Mouse (Mus musculus) forebrain, embryonic 10.5 days (tissue): ENCODE data around the gene Tlr13. TPM values are rescaled to one million over a fixed set of nuclear protein-coding genes. Genes with fewer than 3 reads are reported as not detected.
A peak's percentile ranks its signal among the peaks of the same experiment; 100 is the strongest.

Source experiments
- DNase-seq: peaks from one replicate; pipeline ENCODE4 v3.0.0-alpha.2; 2017; ENCODE audit warnings: low spot score; ENCODE audit errors: extremely low spot score
- H3K27ac ChIP-seq: fragments of 300-500 bp; sonication (generic); 2 replicates; pipeline ENCODE4 v1.5.1; 2016; ENCODE audit warnings: mild to moderate bottlenecking
- H3K27me3 ChIP-seq: fragments of 300-500 bp; sonication (generic); 2 replicates; pipeline ENCODE4 v1.6.1; 2016; ENCODE audit warnings: mild to moderate bottlenecking; ENCODE audit not compliant: poor library complexity, severe bottlenecking
- H3K36me3 ChIP-seq: fragments of 300-500 bp; sonication (generic); replicated peaks from 2 replicates; pipeline ENCODE4 v1.6.1; 2016; ENCODE audit warnings: mild to moderate bottlenecking, moderate library complexity
- H3K4me1 ChIP-seq: fragments of 300-500 bp; sonication (generic); 2 replicates; pipeline ENCODE4 v1.6.1; 2016
- H3K4me3 ChIP-seq: fragments of 300-500 bp; sonication (generic); 2 replicates; pipeline ENCODE4 v1.5.1; 2016; ENCODE audit warnings: mild to moderate bottlenecking, moderate library complexity
- H3K9me3 ChIP-seq: fragments of 300-500 bp; sonication (generic); 2 replicates; pipeline ENCODE4 v1.6.1; 2016; ENCODE audit warnings: mild to moderate bottlenecking, moderate library complexity
- WGBS: fragments of 180-500 bp; shearing (Covaris S2); methylation state at CpG from one replicate; pipeline ENCODE4 v1.1.7; 2016; 5-methylcytosine and 5-hydroxymethylcytosine counted together
- polyA plus RNA-seq: library from polyadenylated mRNA; unstranded; fragments of >200 nt; fragmentation: Nextera tagmentation; extraction: Ambion mirVana; gene quantifications from 2 replicates; pipeline ENCODE4 v1.2.1, GENCODE M21; 2016

Tlr13 gene
- polyA plus RNA-seq, 1 experiment from 2014 or later = 0.12 TPM

DNA sequence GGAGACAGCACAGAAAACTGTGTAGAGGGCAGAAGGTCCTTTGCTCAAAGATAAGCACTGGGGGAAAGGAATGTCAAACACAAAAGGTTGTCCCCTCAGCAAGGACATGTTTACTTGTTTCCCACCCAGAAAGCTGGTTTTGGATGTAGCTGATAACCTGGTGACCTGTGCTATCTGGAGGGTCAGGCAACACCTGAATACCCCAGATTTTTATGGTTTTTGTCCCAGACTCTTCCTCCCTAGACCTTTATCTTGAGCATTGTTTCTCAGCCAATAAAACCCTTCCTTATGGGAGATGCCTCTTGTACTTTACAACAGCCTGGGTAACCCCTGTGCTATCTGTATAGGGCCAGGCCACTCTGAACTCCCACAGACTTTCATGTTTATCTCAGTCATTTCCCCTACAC is 11.2 kb downstream of the Tlr13 start:
- no peak overlapping the region for H3K27ac ChIP-seq
- H3K4me3 ChIP-seq = no peak overlapping the region
- no peaks in the 10 kb centered on the region for H3K9me3 ChIP-seq
- no peaks in the 10 kb centered on the region for H3K36me3 ChIP-seq
- no peaks in the 10 kb centered on the region for H3K4me1 ChIP-seq
- DNase-seq = no peak
- peaks cover 61% of the 10 kb centered on the region for H3K27me3 ChIP-seq

DNA sequence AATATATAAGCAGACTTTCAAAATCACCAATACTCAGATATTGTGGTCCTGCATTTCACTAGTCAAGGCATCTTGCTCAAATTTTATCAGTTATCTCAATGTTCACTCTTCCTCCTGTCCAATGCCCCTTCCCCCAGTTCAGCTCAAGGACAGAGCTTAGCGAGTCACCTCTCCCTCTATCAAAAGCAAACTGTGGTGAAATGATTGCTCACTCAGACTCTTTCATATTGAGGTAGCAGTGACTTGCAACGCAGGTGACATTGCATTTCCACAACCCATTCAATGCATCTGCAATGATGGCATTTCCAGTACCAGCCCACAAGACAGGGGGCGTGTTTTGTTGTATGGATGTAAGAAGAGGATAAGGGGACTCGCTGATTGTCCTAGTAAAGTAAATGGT is 12.9 kb downstream of the Tlr13 start:
- Histone ChIP-seq H3K4me3 (no peak overlapping the region), H3K36me3 (no peaks in the 10 kb centered on the region), H3K27me3 (peaks cover 57% of the 10 kb centered on the region), H3K9me3 (no peaks in the 10 kb centered on the region), H3K4me1 (no peaks in the 10 kb centered on the region), H3K27ac (no peak overlapping the region)
- WGBS = 82% methylated on average over 4 of the region's 4 CpGs
- DNase-seq = no peak

DNA sequence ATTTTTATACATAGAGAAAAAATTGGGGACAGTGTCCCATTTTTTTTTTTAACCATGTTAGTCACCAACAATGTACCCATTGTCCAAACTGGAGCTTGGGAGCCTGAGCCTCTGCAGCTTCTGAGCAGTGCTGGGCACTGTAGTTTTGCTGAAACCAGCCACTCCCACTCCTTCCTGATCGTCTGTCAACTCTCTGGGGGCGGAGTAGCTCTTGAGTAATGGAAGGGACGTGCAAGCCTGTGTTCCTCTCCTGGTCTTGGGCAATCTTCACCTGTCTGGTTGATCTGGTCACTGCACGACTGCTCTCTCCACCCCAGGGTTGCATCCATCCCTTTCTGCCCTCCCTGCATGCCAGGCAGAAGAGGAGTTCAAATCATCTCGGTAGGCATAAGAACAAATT is 21.0 kb downstream of the Tlr13 start:
- H3K27me3 ChIP-seq = peaks cover 12% of the 10 kb centered on the region; the same call in 1 of the 2 replicates
- DNase-seq = no peak
- no peak overlapping the region for H3K27ac ChIP-seq
- H3K4me3 ChIP-seq = no peak overlapping the region
- H3K36me3 ChIP-seq = no peaks in the 10 kb centered on the region
- H3K4me1 ChIP-seq = no peaks in the 10 kb centered on the region
- 66% methylated on average over 5 of the region's 5 CpGs for WGBS
- H3K9me3 ChIP-seq = no peaks in the 10 kb centered on the region

DNA sequence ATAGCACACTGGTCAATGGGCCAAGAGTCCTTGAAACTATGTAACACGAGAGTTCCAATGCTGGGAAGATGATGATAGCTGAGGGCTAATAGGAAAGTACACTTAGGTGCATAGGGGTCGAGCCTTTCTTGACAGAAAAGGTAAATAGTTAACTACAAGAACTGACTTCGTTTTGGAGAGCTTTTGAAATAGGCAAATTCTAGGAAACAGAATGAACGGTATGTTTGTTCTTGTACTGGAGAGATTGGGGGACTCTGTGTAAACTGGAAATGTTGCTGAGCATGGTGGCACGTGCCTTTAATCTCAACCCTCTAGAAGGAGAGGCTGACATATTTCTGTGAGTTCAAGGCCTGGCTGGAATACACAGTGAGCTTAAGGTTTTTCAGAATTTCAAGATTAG is 21.6 kb downstream of the Tlr13 start:
- no peak for DNase-seq
- 85% methylated on average over 5 of the region's 5 CpGs for WGBS
- Histone ChIP-seq H3K36me3 (no peaks in the 10 kb centered on the region), H3K4me1 (no peaks in the 10 kb centered on the region), H3K27ac (no peak overlapping the region), H3K9me3 (no peaks in the 10 kb centered on the region), H3K27me3 (peaks cover 6% of the 10 kb centered on the region; the same call in 1 of the 2 replicates), H3K4me3 (no peak overlapping the region)

DNA sequence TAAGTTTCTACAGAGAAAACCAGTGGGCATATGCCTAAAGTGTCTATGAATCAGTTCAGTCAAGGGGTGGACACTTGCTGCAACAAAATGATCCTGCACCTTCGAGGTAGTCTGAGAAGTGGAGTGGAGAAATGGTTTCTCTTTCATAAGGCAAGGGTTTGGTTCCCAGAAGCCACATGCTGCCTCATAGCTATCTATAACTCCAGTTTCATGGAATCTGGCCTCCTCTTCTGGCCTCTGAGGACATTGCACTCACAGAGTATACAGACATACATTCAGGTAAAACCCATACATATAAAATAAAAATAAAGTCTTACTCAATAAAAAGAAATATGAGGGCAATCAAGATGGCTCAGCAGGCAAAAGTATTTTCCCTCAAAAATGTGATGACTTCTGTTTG is 22.1 kb downstream of the Tlr13 start:
- Histone ChIP-seq H3K4me3 (no peak overlapping the region), H3K36me3 (no peaks in the 10 kb centered on the region), H3K27ac (no peak overlapping the region), H3K27me3 (peaks cover 1% of the 10 kb centered on the region; the same call in 1 of the 2 replicates), H3K9me3 (no peaks in the 10 kb centered on the region), H3K4me1 (no peaks in the 10 kb centered on the region)
- 85% methylated on average over 1 of the region's 1 CpGs for WGBS
- no peak for DNase-seq

DNA sequence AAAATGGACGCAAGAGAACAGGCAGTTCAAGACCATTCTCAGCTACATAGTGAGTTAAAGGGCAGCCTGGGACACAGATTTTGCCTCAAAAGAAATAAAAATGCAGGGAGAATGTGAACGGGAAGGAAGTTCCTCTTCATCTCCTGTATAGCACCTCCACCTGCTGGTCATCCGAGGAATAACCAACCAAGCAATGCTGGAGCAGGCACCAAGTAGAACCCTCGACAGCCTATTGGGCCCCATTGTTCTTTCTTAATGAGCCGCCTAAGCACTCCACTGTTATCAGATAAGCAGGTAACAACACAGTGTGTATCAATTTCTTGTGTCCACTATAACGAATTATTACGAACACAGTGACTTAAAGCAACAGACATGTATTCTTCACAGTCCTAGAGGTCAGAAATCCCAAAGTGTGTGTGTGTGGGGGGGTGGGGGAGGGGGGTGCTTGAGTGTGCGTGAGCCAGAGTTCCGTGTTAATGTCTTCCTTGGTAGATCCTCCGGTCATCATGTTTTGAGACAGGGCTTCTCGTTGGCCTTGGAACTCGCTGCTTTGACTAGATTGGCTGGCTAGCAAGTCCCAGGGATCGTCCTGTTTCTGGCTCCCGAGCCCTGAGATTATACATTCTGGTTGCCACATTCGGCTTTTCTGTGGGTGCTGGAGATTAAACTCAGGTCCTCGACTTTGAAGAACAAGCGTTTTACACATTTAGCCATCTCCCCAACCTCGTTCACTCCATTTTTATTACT is 28.3 kb downstream of the Tlr13 start:
- WGBS = 28% methylated on average over 18 of the region's 18 CpGs
- Histone ChIP-seq H3K4me3 (peak overlapping the region; percentile 43), H3K9me3 (no peaks in the 10 kb centered on the region), H3K4me1 (no peaks in the 10 kb centered on the region), H3K36me3 (no peaks in the 10 kb centered on the region), H3K27ac (peak overlapping the region; percentile 72), H3K27me3 (peaks cover 2% of the 10 kb centered on the region; the same call in 1 of the 2 replicates)
- DNase-seq = peak; percentile 65

DNA sequence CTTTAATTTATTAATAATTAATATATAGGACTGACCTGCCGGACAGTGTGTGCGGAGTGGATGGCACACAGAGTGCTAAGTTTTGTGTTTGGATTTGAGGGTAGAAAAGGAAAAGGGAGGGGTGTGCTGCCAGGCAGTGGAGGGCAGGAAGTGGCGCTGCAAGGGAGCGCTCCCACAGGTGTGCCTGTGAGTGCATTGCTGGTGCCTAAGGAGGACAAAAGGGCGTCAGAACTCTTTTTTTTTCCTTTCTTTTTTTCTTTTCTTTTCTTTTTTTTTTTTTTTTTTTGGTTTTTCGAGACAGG is 28.8 kb downstream of the Tlr13 start:
- Histone ChIP-seq H3K4me3 (peak overlapping the region; percentile 43), H3K27me3 (peaks cover 4% of the 10 kb centered on the region; the same call in 1 of the 2 replicates), H3K36me3 (no peaks in the 10 kb centered on the region), H3K4me1 (no peaks in the 10 kb centered on the region), H3K9me3 (no peaks in the 10 kb centered on the region), H3K27ac (no peak overlapping the region)
- 69% methylated on average over 6 of the region's 6 CpGs for WGBS
- DNase-seq = no peak

DNA sequence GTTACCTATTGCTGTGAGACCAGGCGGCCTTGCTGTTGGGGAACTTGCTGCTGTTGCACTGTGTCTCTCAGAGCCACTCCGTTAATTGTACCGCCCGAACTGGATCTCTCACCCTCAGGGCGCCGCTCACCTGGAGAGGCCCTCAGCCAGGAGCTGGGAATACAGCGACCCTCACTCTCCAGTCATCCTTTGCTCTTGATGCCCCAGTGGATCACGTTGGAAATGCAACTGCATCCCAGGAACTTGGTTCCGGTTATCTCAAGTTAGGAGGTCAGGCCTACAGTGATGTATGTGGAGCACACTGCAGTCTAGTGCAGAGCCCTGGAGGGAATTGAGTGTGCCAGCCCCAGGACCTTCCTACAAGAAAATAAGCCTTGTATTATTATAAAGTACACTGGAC is 33.3 kb downstream of the Tlr13 start:
- Histone ChIP-seq H3K27ac (no peak overlapping the region), H3K9me3 (no peaks in the 10 kb centered on the region)
- WGBS = 51% methylated on average over 9 of the region's 9 CpGs

DNA sequence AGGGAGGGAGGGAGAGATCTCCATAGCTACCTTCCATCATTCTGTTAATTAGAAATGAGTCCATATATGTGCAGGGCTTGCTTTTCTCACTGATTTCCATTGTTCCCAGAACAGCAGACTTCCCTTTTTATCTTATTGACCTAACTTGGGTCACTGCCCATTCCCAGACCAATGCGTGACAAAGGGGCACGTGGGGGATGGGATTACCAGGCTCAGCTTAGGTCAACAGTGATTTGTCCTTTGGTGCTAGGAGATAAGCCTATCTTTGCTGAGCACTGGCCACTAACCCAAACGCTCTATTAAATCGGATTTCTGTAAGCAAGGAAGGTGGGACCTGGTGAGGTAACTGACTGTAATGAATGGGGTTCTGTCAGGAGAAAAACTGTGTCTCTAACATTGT is 41.3 kb downstream of the Tlr13 start:
- H3K9me3 ChIP-seq = no peaks in the 10 kb centered on the region
- no peak overlapping the region for H3K4me3 ChIP-seq
- H3K4me1 ChIP-seq = peaks cover 32% of the 10 kb centered on the region
- H3K27me3 ChIP-seq = peaks cover 46% of the 10 kb centered on the region
- peaks cover 3% of the 10 kb centered on the region for H3K36me3 ChIP-seq
- 24% methylated on average over 4 of the region's 4 CpGs for WGBS
- DNase-seq = no peak
- H3K27ac ChIP-seq = peak overlapping the region; percentile 63

More for the DNA sequence above, 33.3 kb downstream of the Tlr13 start:
- Histone ChIP-seq H3K4me1 (no peaks in the 10 kb centered on the region), H3K27me3 (peaks cover 9% of the 10 kb centered on the region; the same call in 1 of the 2 replicates), H3K36me3 (no peaks in the 10 kb centered on the region), H3K4me3 (no peak overlapping the region)
- no peak for DNase-seq

DNA sequence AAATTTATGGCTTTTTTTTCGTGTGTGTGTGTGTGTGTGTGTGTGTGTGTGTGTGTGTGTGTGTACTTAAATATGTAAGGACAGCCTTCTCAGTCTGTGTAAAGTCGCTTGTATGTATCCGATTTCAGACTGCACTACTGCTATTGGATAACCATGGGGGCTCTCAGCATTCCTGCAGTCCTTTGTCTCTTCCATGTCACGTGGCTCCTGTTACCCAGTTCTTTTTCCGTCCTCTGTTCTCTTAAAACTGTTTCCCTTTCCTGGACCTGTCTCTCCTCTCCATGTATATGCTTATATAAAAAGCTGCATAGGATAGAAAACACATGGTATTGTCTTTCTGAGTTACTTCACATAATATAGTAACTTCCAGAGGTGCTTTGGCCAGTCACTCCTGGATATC is 42.7 kb downstream of the Tlr13 start:
- peaks cover 14% of the 10 kb centered on the region for H3K36me3 ChIP-seq
- peak overlapping the region; percentile 91 for H3K27ac ChIP-seq
- H3K4me3 ChIP-seq = peak overlapping the region; percentile 63
- peak; percentile 41 for DNase-seq
- no peaks in the 10 kb centered on the region for H3K9me3 ChIP-seq
- H3K27me3 ChIP-seq = peaks cover 44% of the 10 kb centered on the region
- 13% methylated on average over 5 of the region's 5 CpGs for WGBS
- H3K4me1 ChIP-seq = peaks cover 46% of the 10 kb centered on the region

DNA sequence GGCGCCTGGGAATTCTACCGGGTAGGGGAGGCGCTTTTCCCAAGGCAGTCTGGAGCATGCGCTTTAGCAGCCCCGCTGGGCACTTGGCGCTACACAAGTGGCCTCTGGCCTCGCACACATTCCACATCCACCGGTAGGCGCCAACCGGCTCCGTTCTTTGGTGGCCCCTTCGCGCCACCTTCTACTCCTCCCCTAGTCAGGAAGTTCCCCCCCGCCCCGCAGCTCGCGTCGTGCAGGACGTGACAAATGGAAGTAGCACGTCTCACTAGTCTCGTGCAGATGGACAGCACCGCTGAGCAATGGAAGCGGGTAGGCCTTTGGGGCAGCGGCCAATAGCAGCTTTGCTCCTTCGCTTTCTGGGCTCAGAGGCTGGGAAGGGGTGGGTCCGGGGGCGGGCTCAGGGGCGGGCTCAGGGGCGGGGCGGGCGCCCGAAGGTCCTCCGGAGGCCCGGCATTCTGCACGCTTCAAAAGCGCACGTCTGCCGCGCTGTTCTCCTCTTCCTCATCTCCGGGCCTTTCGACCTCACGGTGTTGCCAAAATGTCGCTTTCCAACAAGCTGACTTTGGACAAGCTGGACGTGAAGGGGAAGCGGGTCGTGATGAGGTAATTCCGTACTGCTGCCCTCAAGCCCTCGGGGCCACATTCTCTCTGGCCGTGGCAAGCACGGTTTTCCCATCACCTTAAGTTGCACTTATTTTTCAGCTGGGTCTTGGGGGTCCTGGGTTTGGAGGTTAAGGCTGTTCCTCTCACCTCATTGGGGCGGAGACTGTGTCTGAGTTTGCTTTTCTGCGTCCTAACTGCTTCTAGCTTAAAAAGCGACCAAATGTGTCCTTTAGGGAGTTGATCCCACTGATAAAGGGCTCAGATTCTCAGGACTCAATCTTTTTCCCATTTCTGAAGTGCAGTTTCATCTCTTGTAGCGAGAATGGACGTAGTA is 44.0 kb downstream of the Tlr13 start, which contains the start of gene Pgk1:
Gene Pgk1 (plus strand): TSS at position 388 of the 937 bp plus-strand sequence.
- H3K27me3 ChIP-seq = peaks cover 41% of the 10 kb centered on the region
- 15% methylated on average over 55 of the region's 55 CpGs for WGBS
- DNase-seq = peak; percentile 89
- H3K4me3 ChIP-seq = peak within 1 kb of the TSS; percentile 63
- no peaks in the 10 kb centered on the region for H3K9me3 ChIP-seq
- H3K27ac ChIP-seq = peak within 1 kb of the TSS; percentile 91
- H3K36me3 ChIP-seq = peaks cover 25% of the 10 kb centered on the region
- peaks cover 48% of the 10 kb centered on the region for H3K4me1 ChIP-seq

DNA sequence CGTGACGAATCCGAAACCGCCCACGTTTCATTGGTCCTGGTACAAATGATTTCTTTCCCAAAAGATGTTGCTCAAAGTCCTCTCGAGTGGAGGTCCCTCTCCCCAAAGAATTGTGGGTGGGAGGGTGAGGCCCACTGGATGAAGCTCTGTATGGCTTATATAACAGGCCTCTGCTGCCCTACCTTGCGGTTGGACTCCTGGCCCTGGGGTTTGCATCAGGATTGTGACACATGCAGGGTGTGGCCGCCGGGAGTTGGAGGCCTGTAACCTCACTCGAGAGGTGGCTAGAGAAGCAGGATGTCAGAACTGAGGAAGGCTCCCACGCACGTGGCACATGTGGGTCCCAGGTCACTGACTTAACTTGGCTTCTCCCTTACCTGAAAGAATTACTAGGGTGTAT is 44.7 kb downstream of the Tlr13 start:
- peak overlapping the region; percentile 91 for H3K27ac ChIP-seq
- WGBS = 22% methylated on average over 12 of the region's 12 CpGs

DNA sequence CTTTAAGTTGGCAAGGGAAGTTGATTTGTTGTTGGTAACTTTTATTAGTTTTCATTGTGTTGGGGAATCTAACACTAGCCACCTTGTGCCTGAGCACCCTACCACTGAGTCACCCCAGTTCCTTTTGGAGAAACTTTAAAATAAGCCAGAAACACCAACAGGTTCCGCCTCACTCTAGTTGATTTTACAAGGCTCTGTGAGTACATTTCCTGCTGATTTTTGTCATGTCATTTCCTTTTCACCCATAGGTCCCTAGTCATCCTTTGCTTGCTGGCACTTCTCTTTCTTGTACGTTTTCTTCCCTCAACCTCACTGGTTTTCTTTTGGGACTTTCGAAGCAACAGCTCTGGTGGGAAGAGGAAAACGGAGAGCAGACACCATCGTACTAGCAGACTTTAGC is 46.4 kb downstream of the Tlr13 start:
- Histone ChIP-seq H3K27ac (peak overlapping the region; percentile 91), H3K9me3 (no peaks in the 10 kb centered on the region), H3K36me3 (peaks cover 49% of the 10 kb centered on the region), H3K4me3 (peak overlapping the region; percentile 63), H3K4me1 (peaks cover 41% of the 10 kb centered on the region), H3K27me3 (peaks cover 27% of the 10 kb centered on the region)
- 58% methylated on average over 5 of the region's 5 CpGs for WGBS
- no peak for DNase-seq

More for the DNA sequence above, 44.7 kb downstream of the Tlr13 start:
- Histone ChIP-seq H3K36me3 (peaks cover 33% of the 10 kb centered on the region), H3K4me3 (peak overlapping the region; percentile 63), H3K27me3 (peaks cover 38% of the 10 kb centered on the region), H3K4me1 (peaks cover 48% of the 10 kb centered on the region), H3K9me3 (no peaks in the 10 kb centered on the region)
- DNase-seq = no peak
